Comparison of ENCODE assay signal across 9 mouse cellular contexts in the genomic region with DNA sequence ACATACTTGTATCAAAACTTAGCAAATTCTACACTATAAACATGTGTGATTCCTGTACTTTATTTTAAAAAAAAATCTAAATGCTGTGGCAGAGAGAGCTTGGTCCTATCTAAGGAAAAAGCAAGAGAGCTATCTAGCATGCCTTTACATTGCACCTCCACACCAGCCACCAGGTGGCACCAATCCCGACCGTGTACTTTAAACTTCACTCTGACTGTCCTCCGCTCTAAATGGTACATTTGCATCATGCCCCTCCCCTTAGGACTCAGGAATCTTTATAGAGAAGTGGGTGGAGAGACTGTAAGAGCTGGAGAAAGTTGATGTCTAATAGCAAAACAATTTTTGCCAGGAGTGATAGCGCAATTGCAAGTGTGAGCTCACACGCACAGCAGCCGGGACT. TPM values are rescaled to one million over a fixed set of nuclear protein-coding genes. Genes with fewer than 3 reads are reported as not detected.
DNase-seq lines count a peak whose midpoint lies in the region; ATAC-seq and TF ChIP-seq lines count a peak whose summit lies in the region.
"Had no signal": no experiment of that assay in that cellular context is flagged by ENCODE, and none has a peak within 500 bp of the region (broad histone marks: within the 10 kb centered on the region; RNA-seq: fewer than 3 reads in every experiment).

No protein-coding gene starts in this region.

- peak; percentile 40 for DNase-seq in heart, adult 11 months
- no peak for DNase-seq in heart, adult 8-10 months (ENCODE audit: low spot score)
- peak; percentile 70 to 74 for DNase-seq in cerebellum, postnatal 14 days
- peak; percentile 11 to 20 for DNase-seq in layer of hippocampus, postnatal 36 days
- peak; percentile 59 for DNase-seq in thymus, postnatal 25 days

- ATAC-seq in hematopoietic stem cell, adult 5-6 weeks (replicated peaks in 1 of 2; ENCODE audit: insufficient read depth in 1 of 2, low FRiP score in 2 of 2, low TSS enrichment in 1 of 2, low read depth in 1 of 2, poor library complexity in 2 of 2, severe bottlenecking in 2 of 2), result peak; percentile 92 to 96
- peak; percentile 90 for ATAC-seq in megakaryocyte-erythroid progenitor cell, adult 5-6 weeks (replicated peaks; ENCODE audit: low FRiP score, low TSS enrichment, poor library complexity, severe bottlenecking)

- no peak for TF ChIP-seq EP300 in ES-Bruce4 (IDR thresholded peaks at IDR 0.05; ENCODE audit: insufficient read depth, low read depth, low read length)

- no peak overlapping the region for H3K9ac ChIP-seq in ES-Bruce4 (ENCODE audit: low read depth, poor library complexity, severe bottlenecking)

- H3K27ac ChIP-seq in ES-Bruce4 (ENCODE audit: insufficient read depth, low read length), result no peak overlapping the region

- TF ChIP-seq POLR2A in ES-Bruce4 (IDR thresholded peaks at IDR 0.05; ENCODE audit: insufficient read depth, low read length), result no peak

- TF ChIP-seq CTCF in ES-Bruce4 (IDR thresholded peaks at IDR 0.05; ENCODE audit: low read depth, low read length), result peak; percentile 72

- H3K27me3 ChIP-seq in ES-Bruce4 (ENCODE audit: control insufficient read depth, insufficient read depth, low read length, poor library complexity, severe bottlenecking), result no peaks in the 10 kb centered on the region
- H3K27me3 ChIP-seq: megakaryocyte, embryonic 14.5 days had no signal

- no peaks in the 10 kb centered on the region for H3K9me3 ChIP-seq in ES-Bruce4 (replicated peaks; ENCODE audit: control insufficient read depth, insufficient read depth, low read length, poor library complexity, severe bottlenecking)
- H3K9me3 ChIP-seq: megakaryocyte, embryonic 14.5 days had no signal

- no peaks in the 10 kb centered on the region for H3K36me3 ChIP-seq in ES-Bruce4 (ENCODE audit: control insufficient read depth, insufficient read depth, low read length, poor library complexity, severe bottlenecking)

- no peaks in the 10 kb centered on the region for H3K4me1 ChIP-seq in ES-Bruce4 (ENCODE audit: control insufficient read depth, insufficient read depth, low read length)

- H3K4me3 ChIP-seq in ES-Bruce4 (ENCODE audit: low read depth, low read length), result no peak overlapping the region
- H3K4me3 ChIP-seq: megakaryocyte, embryonic 14.5 days had no signal

RNA-seq across cellular contexts. Expression of a gene that starts 11.4 kb away (rescaled TPM):
- 100 to 1,000 TPM; 421 to 573 (median 516) TPM for total RNA-seq in heart, adult 8-10 months (2022)
- polyA plus RNA-seq in ES-Bruce4 (2011; ENCODE audit: insufficient read depth, insufficient read length, low read depth, missing spikeins), result 1,723 and 1,787 TPM in 2 replicates
- 291 and 328 TPM in 2 replicates for total RNA-seq in hematopoietic stem cell, adult 5-6 weeks (2017)
- total RNA-seq in layer of hippocampus, postnatal 36 days (2021), result 100 to 1,000 TPM; 391 to 394 TPM
- total RNA-seq in megakaryocyte-erythroid progenitor cell, adult 5-6 weeks (2014; fragmentation: Nextera tagmentation), result 473 and 492 TPM in 2 replicates
- 197 and 284 TPM in 2 replicates for total RNA-seq in megakaryocyte-erythroid progenitor cell, adult 5-6 weeks (2017)
